Mouse (Mus musculus) left cerebral cortex, adult 8-10 months (tissue): ENCODE data around the gene Coasy. TPM values are rescaled to one million over a fixed set of nuclear protein-coding genes. Genes with fewer than 3 reads are reported as not detected.

Experiments used
- DNase-seq, 2 experiments: peaks; one replicate each; pipeline ENCODE4 v3.0.0; 2022; ENCODE audit warnings: low spot score in 2 of 2
- total RNA-seq, 4 experiments: library from RNA; stranded (reverse); gene quantifications; 2 replicates each; pipeline ENCODE4 v1.2.4; 2022

Gene Coasy
- total RNA-seq, 4 experiments from 2014 or later = 20.7 to 26.2 (median 23.7) TPM

- DNase-seq = no peak
These were observed 47.8 kb downstream of the Coasy start for GRCm38 (mm10) chr11:101130056-101130756.

- no peak for DNase-seq
These were observed 48.8 kb downstream of the Coasy start for GRCm38 (mm10) chr11:101131187-101131586.

- no peak for DNase-seq
These were observed 49.3 kb downstream of the Coasy start for GRCm38 (mm10) chr11:101131701-101132100.

GRCm38 (mm10) chr11:101133037-101133436 is 50.7 kb downstream of the Coasy start:
- DNase-seq = no peak

GRCm38 (mm10) chr11:101134217-101134865 is 52.0 kb downstream of the Coasy start:
- DNase-seq = no peak

Other genes starting within 250 kb of the Coasy start
- 10 to 100 TPM; 26.8 to 30.9 (median 30.6) TPM for gene Stat5b, start 231.8 kb upstream of the Coasy start, total RNA-seq
- gene Stat5a, start 223.2 kb upstream of the Coasy start, total RNA-seq = 1 to 10 TPM; 2.0 to 2.8 (median 2.1) TPM
- gene Stat3, start 143.0 kb upstream of the Coasy start, total RNA-seq = 10 to 100 TPM; 39.0 to 54.7 (median 46.3) TPM
- gene Cavin1, start 111.7 kb upstream of the Coasy start, total RNA-seq = 10 to 100 TPM; 18.7 to 20.9 (median 20.8) TPM
- gene Atp6v0a1, start 73.1 kb upstream of the Coasy start, total RNA-seq = 100 to 1,000 TPM; 407 to 438 (median 419) TPM
- gene Naglu, start 12.6 kb upstream of the Coasy start, total RNA-seq = 10 to 100 TPM; 10.4 to 18.5 (median 12.8) TPM
- 1 to 10 TPM in 1 of 4 experiments, under 1 TPM in 3; 0.46 to 1.8 (median 0.60) TPM for gene Hsd17b1, start 4.2 kb upstream of the Coasy start, total RNA-seq
- 10 to 100 TPM; 31.1 to 41.9 (median 37.1) TPM for gene Mlx, start 4.7 kb downstream of the Coasy start, total RNA-seq
- gene Psmc3ip, start 12.9 kb downstream of the Coasy start, total RNA-seq = 1 to 10 TPM; 2.2 to 4.7 (median 3.8) TPM
- 10 to 100 TPM; 50.1 to 52.2 (median 50.9) TPM for gene Retreg3, start 37.3 kb downstream of the Coasy start, total RNA-seq
- gene Tubg1, start 37.4 kb downstream of the Coasy start, total RNA-seq = 10 to 100 TPM; 47.1 to 49.2 (median 47.9) TPM
- gene Tubg2, start 73.3 kb downstream of the Coasy start, total RNA-seq = 10 to 100 TPM; 53.1 to 58.8 (median 56.7) TPM
- gene Cntnap1, start 88.0 kb downstream of the Coasy start, total RNA-seq = 100 to 1,000 TPM; 173 to 184 (median 176) TPM
- gene Plekhh3, start 88.8 kb downstream of the Coasy start, total RNA-seq = 10 to 100 TPM; 13.5 to 15.9 (median 15.3) TPM
- under 1 TPM in 2 of 4 experiments, not detected in 2; 0.18 to 0.34 TPM for gene Ccr10, start 92.9 kb downstream of the Coasy start, total RNA-seq
- gene Ezh1, start 143.9 kb downstream of the Coasy start, total RNA-seq = 10 to 100 TPM; 62.4 to 63.9 (median 63.7) TPM
- 10 to 100 TPM; 32.9 to 51.1 (median 37.6) TPM for gene Ramp2, start 163.5 kb downstream of the Coasy start, total RNA-seq
- 10 to 100 TPM; 56.7 to 70.0 (median 65.8) TPM for gene Vps25, start 171.1 kb downstream of the Coasy start, total RNA-seq
- gene Wnk4, start 178.0 kb downstream of the Coasy start, total RNA-seq = 10 to 100 TPM; 11.1 to 12.2 (median 11.6) TPM
- gene Cntd1, start 196.4 kb downstream of the Coasy start, total RNA-seq = under 1 TPM; 0.25 to 0.55 (median 0.35) TPM
- 100 to 1,000 TPM in 2 of 4 experiments, 10 to 100 TPM in 2; 95.8 to 105 (median 101) TPM for gene Coa3, start 196.5 kb downstream of the Coasy start, total RNA-seq
- gene Becn1, start 219.7 kb downstream of the Coasy start, total RNA-seq = 100 to 1,000 TPM; 178 to 237 (median 199) TPM
- 100 to 1,000 TPM; 108 to 132 (median 125) TPM for gene Psme3, start 233.6 kb downstream of the Coasy start, total RNA-seq
- 1 to 10 TPM; 3.8 to 5.3 (median 4.7) TPM for gene Aoc2, start 242.5 kb downstream of the Coasy start, total RNA-seq
- gene Aoc3, start 248.0 kb downstream of the Coasy start, total RNA-seq = under 1 TPM; 0.39 to 0.75 (median 0.59) TPM